Mouse (Mus musculus) gonadal fat pad, adult 2 months (tissue): ENCODE measurements at regions not wholly inside any gene's neighbourhood (a gene's known extent, or its start where the extent isn't known, plus 50 kb on each side); places are given as distances from the start of the nearest gene placed in this dataset.

Experiments
- DNase-seq: peaks from one replicate; pipeline ENCODE4 v3.0.0-alpha.2; 2012; ENCODE audit warnings: low read depth

GRCm38 (mm10) chr17:88256599-88257544, 183.6 kb upstream of the Foxn2 start:
- DNase-seq: no peak

DNA sequence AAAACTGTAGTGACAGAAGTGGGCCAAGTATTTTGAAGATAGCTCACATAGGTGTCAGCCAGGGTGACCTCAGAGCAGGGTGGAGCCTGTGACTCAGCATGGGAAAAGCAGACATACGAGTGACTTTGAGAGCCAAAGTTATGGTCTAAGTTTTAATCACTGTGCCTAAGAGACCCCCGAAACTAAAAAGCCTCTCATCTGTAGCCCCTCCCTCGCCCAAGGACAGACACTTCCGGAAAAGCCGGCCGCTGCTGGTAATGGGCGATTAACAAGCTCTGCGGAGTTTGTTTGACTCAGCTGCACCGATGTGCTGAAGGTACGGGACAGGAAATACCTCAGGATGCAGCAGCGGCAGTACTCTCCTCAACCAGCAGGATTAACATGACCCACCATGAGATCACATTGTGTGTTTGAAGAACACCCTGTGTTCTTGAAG, 182.1 kb upstream of the Foxn2 start:
- no peak for DNase-seq

GRCm38 (mm10) chr17:88260176-88260575, 180.3 kb upstream of the Foxn2 start:
- no peak for DNase-seq

DNA sequence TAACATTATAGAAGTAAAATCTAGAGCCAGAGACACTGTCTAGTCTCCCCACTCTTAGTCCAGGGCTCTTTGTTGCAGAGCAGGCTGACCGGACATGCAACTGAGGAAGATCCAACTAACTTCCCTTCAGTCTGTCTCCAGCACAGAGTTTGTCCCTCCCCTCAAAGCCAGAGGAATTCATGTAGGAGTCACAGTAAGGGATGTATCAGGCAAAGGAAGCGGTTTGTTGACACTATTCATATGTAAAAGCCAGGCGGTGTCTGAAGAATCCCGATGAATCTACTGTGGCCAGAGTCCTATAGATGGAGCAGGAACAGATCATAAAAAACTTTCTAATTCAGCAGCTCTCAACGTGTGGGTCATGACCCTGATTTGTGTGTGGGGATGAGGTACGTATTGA, 179.7 kb upstream of the Foxn2 start:
- DNase-seq: no peak

- DNase-seq: no peak
Observed at GRCm38 (mm10) chr17:88261556-88261955, 179.0 kb upstream of the Foxn2 start.

DNA sequence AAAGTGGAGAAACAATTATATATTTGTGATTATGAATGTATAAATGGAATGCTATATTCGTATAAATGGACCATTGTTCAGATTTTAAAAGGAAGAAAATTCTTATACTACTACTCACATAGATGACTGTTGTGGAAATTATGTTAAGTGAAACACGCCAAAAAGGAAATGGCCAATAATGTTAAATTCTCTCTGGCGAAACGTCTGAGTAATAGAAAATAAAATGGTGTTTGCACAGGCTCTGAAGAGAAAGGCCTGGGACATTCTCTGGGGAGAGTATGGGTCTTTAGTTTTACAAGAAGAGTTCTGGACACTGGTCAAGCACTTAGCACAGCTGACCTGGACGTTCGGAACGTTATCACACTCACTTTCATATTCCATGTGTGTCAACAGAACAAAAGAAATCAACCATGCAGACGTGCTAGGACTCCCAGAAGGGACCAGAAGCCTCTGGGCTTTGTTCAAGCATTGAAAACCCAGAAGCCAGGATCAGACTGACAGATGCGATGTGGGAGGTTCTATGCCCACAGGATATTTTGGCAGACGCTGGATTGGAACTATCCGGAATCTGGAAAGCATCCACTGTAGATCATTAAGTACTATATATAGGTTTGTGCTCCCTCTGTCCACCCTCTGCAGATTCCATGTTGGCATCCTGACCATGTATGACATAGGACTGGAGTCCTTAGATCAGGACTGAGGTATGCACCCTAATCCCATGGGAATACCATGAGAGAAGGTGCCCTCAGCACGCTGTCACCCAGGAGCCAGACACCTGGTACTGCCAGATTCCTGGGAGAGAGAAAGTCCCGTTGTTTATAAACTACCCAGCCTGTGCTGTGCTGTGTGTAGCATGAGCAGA, 178.0 kb upstream of the Foxn2 start:
- DNase-seq: no peak

DNA sequence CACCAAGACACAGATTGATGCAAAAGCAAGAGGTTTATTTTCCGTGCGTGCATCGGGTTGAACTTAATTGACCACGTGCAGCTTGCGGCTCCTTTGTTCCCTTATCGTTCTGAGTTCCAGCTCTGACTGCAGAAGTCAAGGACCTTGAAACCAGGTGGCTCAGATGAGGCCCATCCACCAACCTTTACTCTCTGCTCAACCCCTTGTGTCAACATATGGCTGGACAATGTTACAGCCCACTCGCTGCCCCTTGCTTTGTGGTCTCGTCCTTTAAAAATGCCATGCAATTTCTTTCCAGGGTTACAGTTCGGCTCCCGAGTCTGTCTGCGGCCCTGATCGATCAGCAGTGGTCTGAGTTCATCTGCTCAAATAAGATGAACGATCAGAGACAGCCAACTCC, 175.2 kb upstream of the Foxn2 start:
- DNase-seq: no peak

GRCm38 (mm10) chr17:88268216-88268615, 172.3 kb upstream of the Foxn2 start:
- no peak for DNase-seq

GRCm38 (mm10) chr17:88268802-88269201, 171.7 kb upstream of the Foxn2 start:
- DNase-seq: no peak

DNA sequence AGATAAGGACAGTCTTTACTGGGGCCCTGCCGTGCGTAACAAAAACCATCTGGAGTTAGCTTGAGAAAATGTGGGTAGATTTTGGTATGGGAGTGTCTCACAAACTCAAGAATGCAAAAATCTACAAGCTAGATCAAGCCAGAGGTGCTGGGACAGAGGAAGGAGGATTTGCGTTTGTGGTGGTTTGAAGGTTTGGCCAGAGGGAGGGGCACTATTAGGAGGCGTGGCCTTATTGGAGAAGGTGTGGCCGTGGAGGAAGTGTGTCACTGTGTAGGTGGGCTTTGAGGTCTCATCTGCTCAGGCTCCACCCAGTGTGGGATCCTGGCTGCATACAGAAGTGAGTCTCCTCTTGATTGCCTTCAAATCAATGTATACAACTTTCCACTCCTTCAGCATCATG, 169.6 kb upstream of the Foxn2 start:
- DNase-seq: no peak

DNA sequence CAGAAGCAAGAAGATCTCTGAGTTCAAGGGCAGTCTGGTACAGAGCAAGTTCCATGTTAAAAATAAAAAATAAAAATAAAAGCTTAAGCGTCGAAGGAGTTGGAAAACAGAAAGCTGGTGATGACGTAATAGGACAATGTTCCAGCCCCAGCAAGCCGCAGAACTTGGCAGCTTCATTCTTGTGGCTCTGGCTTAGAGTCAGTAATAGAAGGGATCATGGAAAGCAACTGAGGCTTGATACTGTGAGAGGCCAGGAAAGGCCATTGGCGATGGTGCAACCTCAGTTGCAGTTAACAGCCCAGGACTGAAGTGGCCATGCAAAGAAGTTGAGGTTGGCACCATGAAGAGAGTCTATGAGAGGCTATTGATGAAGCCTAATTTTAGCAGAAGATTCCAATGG, 168.3 kb upstream of the Foxn2 start:
- DNase-seq: no peak

DNA sequence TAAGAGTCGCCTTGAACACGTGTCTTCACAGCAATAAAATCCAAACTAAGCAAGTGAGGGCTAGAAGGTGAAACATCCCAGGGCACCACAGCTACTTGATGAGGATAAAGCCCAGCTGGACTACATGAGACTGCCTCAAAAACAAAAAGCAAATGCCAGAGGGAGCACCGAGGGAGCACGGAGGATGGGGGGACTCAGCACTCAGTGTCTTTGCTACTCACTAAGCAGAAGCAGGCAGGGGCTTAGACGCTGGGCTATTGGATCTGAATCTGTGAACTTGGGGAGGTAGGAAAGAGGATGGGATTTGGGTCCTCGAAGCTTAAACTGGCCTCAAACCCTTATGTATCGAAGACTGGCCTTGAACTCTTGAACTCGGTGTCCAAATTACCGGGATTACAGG, 167.0 kb upstream of the Foxn2 start:
- no peak for DNase-seq

- DNase-seq: no peak
Observed at GRCm38 (mm10) chr17:88274003-88274698, 166.4 kb upstream of the Foxn2 start.

DNA sequence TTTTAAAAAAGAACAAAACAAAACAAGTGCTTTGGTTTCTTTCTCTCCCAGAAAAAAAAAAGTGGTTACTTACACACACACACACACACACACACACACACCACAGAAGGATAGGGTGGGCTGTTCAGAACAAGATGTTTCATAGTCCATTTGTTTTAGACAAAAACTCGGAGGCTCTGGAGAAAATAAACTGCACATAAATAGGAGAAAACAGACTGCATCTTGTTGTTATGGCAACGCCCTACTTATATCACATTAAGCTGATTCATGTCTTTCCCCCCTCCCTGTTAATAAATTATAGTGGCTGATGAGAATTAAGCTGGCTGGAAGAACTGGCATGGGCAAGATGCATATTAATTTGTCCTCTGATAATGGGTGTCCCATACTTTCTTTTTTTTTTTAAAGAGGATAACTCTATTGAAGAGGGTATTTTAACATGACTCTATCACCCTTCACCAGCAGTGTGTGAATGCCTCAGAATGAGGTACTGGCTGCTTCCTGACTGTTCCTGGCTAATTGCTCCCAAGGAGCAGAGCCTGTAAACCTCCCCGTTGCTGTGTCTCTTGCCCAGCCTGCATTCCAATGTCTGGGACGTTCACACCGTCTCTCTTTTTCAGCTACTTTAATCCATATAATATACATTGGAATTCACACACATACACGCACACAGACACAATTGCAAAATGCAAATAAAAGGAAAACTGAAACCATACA, 165.6 kb upstream of the Foxn2 start:
- DNase-seq: no peak

GRCm38 (mm10) chr17:88279656-88280055, 160.9 kb upstream of the Foxn2 start:
- no peak for DNase-seq

DNA sequence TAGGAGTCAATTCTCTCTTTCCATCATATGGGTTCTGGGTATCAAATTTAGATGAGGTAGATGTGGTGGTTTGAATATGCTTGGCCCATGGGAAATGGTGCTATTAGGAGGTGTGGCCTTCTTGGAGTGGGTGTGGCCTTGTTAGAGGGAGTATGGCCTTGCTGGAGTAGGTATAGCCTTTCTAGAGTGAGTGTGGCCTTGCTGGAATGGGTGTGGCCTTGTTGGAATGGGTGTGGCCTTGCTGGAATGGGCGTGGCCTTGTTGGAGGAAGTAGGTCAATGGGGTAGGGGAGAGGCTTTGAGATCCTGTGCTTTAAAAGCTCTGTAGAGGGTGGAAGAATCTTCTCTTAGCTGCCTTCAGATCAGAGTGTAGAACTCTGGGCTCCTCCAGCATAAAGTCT, 157.8 kb upstream of the Foxn2 start:
- no peak for DNase-seq

DNA sequence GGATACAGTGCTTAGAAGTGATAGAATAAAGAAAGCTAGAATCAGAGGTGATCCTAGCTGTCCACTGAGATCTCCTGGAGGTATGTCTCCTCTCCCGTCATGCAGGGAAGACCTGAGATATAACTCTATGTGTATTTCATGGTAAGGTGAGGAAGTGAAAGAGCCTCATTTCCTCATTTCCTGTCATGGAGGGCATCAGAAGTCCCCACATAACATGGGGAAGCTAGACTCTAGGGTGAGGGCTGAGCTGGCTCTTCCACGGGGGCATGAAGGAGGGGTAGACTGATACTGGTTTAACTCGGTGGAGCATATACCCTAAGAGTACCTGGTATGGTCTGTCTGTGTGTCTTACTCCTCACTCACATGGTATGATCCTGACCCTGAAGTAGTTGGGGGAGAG, 156.0 kb upstream of the Foxn2 start:
- no peak for DNase-seq

DNA sequence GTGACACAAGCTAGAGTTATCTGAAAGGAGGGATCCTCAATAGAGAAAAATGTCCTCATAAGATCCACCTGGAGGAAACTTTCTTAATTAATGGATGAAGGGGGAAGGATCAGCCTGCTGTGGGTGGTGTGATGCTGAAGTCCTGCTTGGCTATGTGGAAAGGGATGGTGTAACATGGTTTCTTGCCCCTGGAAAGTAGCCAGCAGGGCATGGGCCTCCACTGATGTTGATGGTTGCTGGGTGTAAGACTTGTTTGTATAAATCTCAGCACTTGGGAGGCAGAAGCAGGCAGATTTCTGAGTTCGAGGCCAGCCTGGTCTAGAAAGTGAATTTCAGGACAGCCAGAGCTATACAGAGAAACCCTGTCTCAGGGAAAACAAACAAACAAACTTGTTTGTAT, 152.7 kb upstream of the Foxn2 start:
- DNase-seq: no peak

DNA sequence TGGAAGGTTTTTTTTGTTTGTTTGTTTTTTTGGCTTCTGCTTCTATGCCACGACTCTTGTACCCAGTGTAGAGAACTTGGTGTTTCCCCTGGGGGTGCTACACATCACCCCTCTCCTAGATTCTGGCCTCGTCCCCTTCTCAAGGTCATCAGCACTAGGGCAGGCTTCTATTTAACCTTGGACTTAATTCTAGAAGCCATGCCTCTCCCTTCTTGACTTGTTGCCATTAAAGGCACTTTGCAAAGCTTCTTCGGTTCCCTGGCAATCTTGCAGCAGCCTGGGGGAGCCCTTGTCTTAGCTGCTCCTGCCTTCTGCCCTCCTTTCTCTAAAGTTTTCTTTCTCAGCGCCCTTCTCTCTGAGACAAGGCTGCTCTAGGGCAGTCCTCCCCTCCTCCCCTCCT, 143.0 kb upstream of the Foxn2 start:
- no peak for DNase-seq

DNA sequence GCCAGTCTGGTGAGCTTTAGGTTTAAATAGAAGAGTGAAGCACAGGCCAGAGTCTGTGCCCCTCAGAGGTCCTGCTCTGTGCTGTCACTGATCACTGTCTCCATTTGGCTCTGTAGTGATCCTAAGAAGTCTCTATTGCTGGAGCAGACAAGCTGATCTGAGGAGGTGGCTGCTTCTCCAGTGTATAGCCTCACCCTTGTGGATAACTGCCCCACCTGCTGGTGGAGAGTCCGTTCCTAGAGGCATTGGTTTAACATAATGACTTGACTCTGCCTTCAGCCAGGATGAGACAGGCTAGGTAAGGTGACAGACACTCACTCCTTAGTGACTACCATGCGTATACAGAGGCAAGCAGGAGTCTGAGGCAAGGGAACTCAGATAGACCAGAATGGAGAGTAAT, 136.5 kb upstream of the Foxn2 start:
- no peak for DNase-seq

- DNase-seq: no peak
Observed at GRCm38 (mm10) chr17:88305165-88305564, 135.3 kb upstream of the Foxn2 start.

- no peak for DNase-seq
Observed at GRCm38 (mm10) chr17:88306325-88306724, 134.2 kb upstream of the Foxn2 start.
